Mouse (Mus musculus) heart, adult 2 months (tissue): Measurements from ENCODE around the gene Zfp981. TPM values are rescaled to one million over a fixed set of nuclear protein-coding genes. Genes with fewer than 3 reads are reported as not detected.
"Not testable (repeated sequence)": the region's sequence is repeated elsewhere in the genome, so short reads cannot be mapped to it uniquely, and the experiment has no call there.

Experiments
- DNase-seq, 2 experiments: peaks; one replicate each; pipeline ENCODE4 v3.0.0; 2021
- H3K27ac ChIP-seq: fragments of 200-600 bp; 2 replicates; pipeline ENCODE4 v1.8.1; 2022
- H3K27me3 ChIP-seq: fragments of 200-500 bp; 2 replicates; pipeline ENCODE4 v1.6.1; 2012; ENCODE audit warnings: mild to moderate bottlenecking, low read length, inconsistent platforms, mixed read lengths; ENCODE audit not compliant: control insufficient read depth, insufficient read depth
- H3K36me3 ChIP-seq: fragments of 200-500 bp; 2 replicates; pipeline ENCODE4 v1.6.1; 2012; ENCODE audit warnings: low read length, inconsistent platforms; ENCODE audit not compliant: control insufficient read depth, insufficient read depth
- H3K4me1 ChIP-seq: fragments of 200-500 bp; 2 replicates; pipeline ENCODE4 v1.6.1; 2011; ENCODE audit warnings: low read length; ENCODE audit not compliant: control insufficient read depth, insufficient read depth
- H3K4me3 ChIP-seq: fragments of 200-600 bp; 2 replicates; pipeline ENCODE4 v1.8.1; 2022
- H3K79me2 ChIP-seq: fragments of 200-500 bp; replicated peaks from 2 replicates; pipeline ENCODE4 v1.6.1; 2012; ENCODE audit warnings: mild to moderate bottlenecking, inconsistent platforms, low read length, moderate library complexity, mixed read lengths; ENCODE audit not compliant: control insufficient read depth, insufficient read depth
- H3K9ac ChIP-seq: fragments of 200-500 bp; 2 replicates; pipeline ENCODE4 v1.6.1; 2012; ENCODE audit warnings: low read depth, mild to moderate bottlenecking, control low read depth, inconsistent platforms, low read length, mixed read lengths
- CTCF ChIP-seq: fragments of 200-600 bp; IDR thresholded peaks from 2 replicates; pipeline ENCODE4 v1.8.1; 2022; ENCODE audit warnings: antibody characterized with exemption, mild to moderate bottlenecking, moderate library complexity
- EP300 ChIP-seq: fragments of 200-500 bp; IDR thresholded peaks from 2 replicates; pipeline ENCODE4 v1.6.1; 2011; ENCODE audit warnings: low read depth, low read length, control low read depth; ENCODE audit not compliant: insufficient read depth
- POLR2A ChIP-seq: fragments of 200-500 bp; IDR thresholded peaks from 2 replicates; pipeline ENCODE4 v1.6.1; 2011; ENCODE audit warnings: mild to moderate bottlenecking, low read depth, low read length, control low read depth; ENCODE audit not compliant: insufficient read depth
- WGBS: fragments of 180-500 bp; shearing (Covaris S2); methylation state at CpG from one replicate; pipeline ENCODE4 v1.1.7; 2018; 5-methylcytosine and 5-hydroxymethylcytosine counted together
- intact Hi-C: fragments of 180-260 bp; cut with DNase I; formaldehyde crosslinking; loops from one replicate; pipeline ENCODE4 v1.15.1; 2025
- polyA plus RNA-seq: library from polyadenylated mRNA; depleted of rRNA; stranded (reverse); fragments of >200 nt; gene quantifications from 2 replicates; pipeline ENCODE4 v1.2.3, GENCODE M21; 2012
- total RNA-seq, 2 experiments: library from RNA; stranded (reverse); gene quantifications; 2 replicates each; pipeline ENCODE4 v1.2.3; 2021

Zfp981 gene
- total and polyA plus RNA-seq, 3 experiments = 0.04 to 0.55 (median 0.48) TPM

GRCm38 (mm10) chr4:146457720-146458119 lies 44.1 kb upstream of the Zfp981 start:
- no peaks in the 10 kb centered on the region for H3K36me3 ChIP-seq
- no peak overlapping the region for H3K4me3 ChIP-seq
- H3K27ac ChIP-seq = no peak overlapping the region
- no peak overlapping the region for H3K9ac ChIP-seq
- no peak for DNase-seq
- H3K79me2 ChIP-seq = no peaks in the 10 kb centered on the region
- TF ChIP-seq CTCF (no peak), EP300 (no peak), POLR2A (no peak)
- intact Hi-C loops = no loop called here
- no peaks in the 10 kb centered on the region for H3K4me1 ChIP-seq
- 52% methylated on average over 1 of the region's 1 CpGs for WGBS
- H3K27me3 ChIP-seq = no peaks in the 10 kb centered on the region

- H3K79me2 ChIP-seq, H3K36me3 ChIP-seq, H3K9ac ChIP-seq, intact Hi-C loops, DNase-seq, H3K27ac ChIP-seq, H3K27me3 ChIP-seq, H3K4me3 ChIP-seq, H3K4me1 ChIP-seq: not testable (repeated sequence)
- WGBS = 72% methylated on average over 5 of the region's 5 CpGs
These were observed 42.0 kb upstream of the Zfp981 start for GRCm38 (mm10) chr4:146459822-146460221.

GRCm38 (mm10) chr4:146460685-146461084 lies 41.1 kb upstream of the Zfp981 start:
- 71% methylated on average over 5 of the region's 5 CpGs for WGBS
- not testable (repeated sequence) for DNase-seq

GRCm38 (mm10) chr4:146463649-146464351 lies 38.0 kb upstream of the Zfp981 start:
- H3K9ac ChIP-seq, H3K27ac ChIP-seq, H3K4me1 ChIP-seq, H3K36me3 ChIP-seq, H3K4me3 ChIP-seq, H3K27me3 ChIP-seq, DNase-seq, H3K79me2 ChIP-seq, intact Hi-C loops: not testable (repeated sequence)
- 85% methylated on average over 19 of the region's 19 CpGs for WGBS

More at GRCm38 (mm10) chr4:146460685-146461084, 41.1 kb upstream of the Zfp981 start:
- H3K4me3 ChIP-seq, H3K36me3 ChIP-seq, H3K4me1 ChIP-seq, H3K27ac ChIP-seq, H3K9ac ChIP-seq, H3K27me3 ChIP-seq, H3K79me2 ChIP-seq, intact Hi-C loops: not testable (repeated sequence)

GRCm38 (mm10) chr4:146469984-146470383 lies 31.8 kb upstream of the Zfp981 start:
- H3K27me3 ChIP-seq, H3K9ac ChIP-seq, DNase-seq, intact Hi-C loops, H3K79me2 ChIP-seq, H3K4me3 ChIP-seq, H3K27ac ChIP-seq, H3K4me1 ChIP-seq, H3K36me3 ChIP-seq: not testable (repeated sequence)
- WGBS = 85% methylated on average over 11 of the region's 12 CpGs

GRCm38 (mm10) chr4:146474181-146474580 lies 27.6 kb upstream of the Zfp981 start:
- DNase-seq, H3K4me3 ChIP-seq, H3K9ac ChIP-seq, H3K27me3 ChIP-seq, intact Hi-C loops, H3K36me3 ChIP-seq, H3K4me1 ChIP-seq, H3K79me2 ChIP-seq, H3K27ac ChIP-seq: not testable (repeated sequence)
- no CpG with 5 or more reads among the region's 1 CpGs for WGBS

GRCm38 (mm10) chr4:146474716-146475676 lies 26.8 kb upstream of the Zfp981 start:
- intact Hi-C loops, H3K79me2 ChIP-seq: not testable (repeated sequence)
- WGBS = 52% methylated on average over 78 of the region's 94 CpGs

GRCm38 (mm10) chr4:146476260-146476659 lies 25.6 kb upstream of the Zfp981 start:
- WGBS = 85% methylated on average over 2 of the region's 2 CpGs
- not testable (repeated sequence) for H3K36me3 ChIP-seq

More at GRCm38 (mm10) chr4:146474716-146475676, 26.8 kb upstream of the Zfp981 start:
- H3K36me3 ChIP-seq, H3K4me1 ChIP-seq, H3K9ac ChIP-seq, H3K27me3 ChIP-seq, H3K27ac ChIP-seq, H3K4me3 ChIP-seq, DNase-seq: not testable (repeated sequence)

GRCm38 (mm10) chr4:146476959-146477358 lies 24.9 kb upstream of the Zfp981 start:
- H3K4me1 ChIP-seq, H3K27ac ChIP-seq, H3K36me3 ChIP-seq, intact Hi-C loops, H3K4me3 ChIP-seq, DNase-seq, H3K79me2 ChIP-seq, H3K27me3 ChIP-seq, H3K9ac ChIP-seq: not testable (repeated sequence)
- WGBS = 60% methylated on average over 3 of the region's 3 CpGs

More at GRCm38 (mm10) chr4:146476260-146476659, 25.6 kb upstream of the Zfp981 start:
- H3K4me1 ChIP-seq, H3K27me3 ChIP-seq, H3K79me2 ChIP-seq, intact Hi-C loops, H3K9ac ChIP-seq, H3K27ac ChIP-seq, DNase-seq, H3K4me3 ChIP-seq: not testable (repeated sequence)
